Mouse (Mus musculus): Measurements from ENCODE around the gene Adgrg4. TPM values are rescaled to one million over a fixed set of nuclear protein-coding genes. Genes with fewer than 3 reads are reported as not detected.

Gene Adgrg4
- polyA plus RNA-seq (2012; rRNA removed), result 0.12 and 0.26 TPM in 2 replicates

DNA sequence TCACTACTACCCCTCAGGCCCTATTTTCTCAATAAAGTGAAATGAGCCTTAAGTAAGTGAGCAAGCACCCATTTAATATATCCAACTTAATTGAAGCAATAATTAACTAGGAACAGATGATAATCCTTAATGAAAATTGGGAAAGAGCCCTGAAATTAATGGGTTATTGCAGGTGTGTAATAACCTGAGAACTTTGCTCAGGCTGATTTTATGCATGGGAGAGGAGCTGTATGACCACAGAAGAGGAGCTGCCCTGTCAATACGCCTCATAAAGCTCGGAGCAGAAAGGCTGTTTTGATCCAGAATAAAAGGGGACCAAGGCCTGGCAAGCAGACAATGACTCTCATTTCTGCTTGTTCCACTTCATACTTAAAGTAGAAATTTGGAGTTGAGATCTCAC lies at the start of gene Adgrg4:
Gene Adgrg4 (plus strand): TSS at position 301 of the 400 bp plus-strand sequence.
- 76% methylated on average over 2 of the region's 2 CpGs for WGBS
- no peak for DNase-seq (ENCODE audit: low read depth, low spot score)

DNA sequence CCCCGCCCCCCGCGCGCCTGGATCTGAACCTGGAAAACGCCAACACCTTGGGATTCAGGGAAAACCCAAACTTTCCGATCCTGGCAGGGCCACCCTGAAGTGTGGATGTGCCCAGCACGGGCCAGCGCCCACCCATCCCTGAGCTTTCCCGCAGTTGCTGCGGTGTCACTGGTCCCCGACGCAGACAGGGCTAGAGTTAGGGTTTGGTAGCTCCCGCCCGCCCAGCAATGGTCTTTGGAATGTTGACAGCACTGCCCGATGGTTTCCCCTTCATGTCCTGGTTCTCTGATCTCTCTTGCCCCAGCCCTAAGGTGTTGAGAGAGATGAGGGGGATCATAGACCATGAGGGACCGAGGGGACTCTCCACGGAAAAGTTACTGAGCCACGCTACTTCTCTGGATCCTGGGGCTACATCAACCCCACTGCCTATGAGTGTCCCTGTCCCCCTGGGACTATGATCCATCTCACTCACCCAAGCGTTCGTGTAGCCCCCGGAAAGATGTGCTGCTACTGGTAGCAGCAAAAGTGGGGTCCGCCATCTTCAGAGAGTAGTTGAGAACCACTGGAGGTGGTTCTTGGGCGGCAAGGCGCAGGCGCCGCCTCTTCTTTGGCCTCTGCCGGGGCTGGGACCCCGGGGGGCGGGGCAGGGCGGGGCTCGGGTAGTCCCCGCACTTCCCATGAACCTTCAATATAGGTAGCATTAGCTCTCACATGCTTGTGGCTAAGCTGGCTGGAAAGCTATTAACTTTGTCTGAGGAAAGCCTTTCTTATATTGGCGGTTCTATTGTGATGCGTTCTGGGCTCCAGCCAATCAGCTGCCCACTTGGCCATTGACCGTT lies 48.0 kb upstream of the Adgrg4 start, which contains the start of gene Map7d3:
Gene Map7d3 (minus strand): TSS at position 562 of the 839 bp plus-strand sequence.
- DNase-seq (ENCODE audit: low read depth, low spot score), result no peak
- 18% methylated on average over 35 of the region's 35 CpGs for WGBS

DNA sequence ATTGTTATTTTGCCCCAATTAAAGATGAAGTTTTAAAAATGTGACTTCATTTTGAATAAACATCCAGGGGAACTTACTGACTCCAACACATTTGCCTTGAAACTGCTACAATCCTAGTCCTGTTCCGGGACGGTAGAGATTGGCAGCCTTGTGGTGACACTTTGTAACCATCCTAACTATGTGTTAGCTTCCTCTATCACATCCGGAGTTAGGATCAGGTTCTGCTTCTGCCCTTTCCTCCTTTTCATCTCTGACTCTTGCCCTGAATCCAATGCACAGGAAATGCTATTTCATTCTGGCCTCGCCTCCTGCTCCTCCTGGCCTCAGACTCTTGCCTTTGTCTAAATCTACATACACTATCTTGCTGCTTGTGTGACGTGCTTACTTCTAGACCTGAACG lies 42.5 kb upstream of the Adgrg4 start:
- DNase-seq (ENCODE audit: low read depth, low spot score), result no peak
- WGBS, result 78% methylated on average over 6 of the region's 6 CpGs

DNA sequence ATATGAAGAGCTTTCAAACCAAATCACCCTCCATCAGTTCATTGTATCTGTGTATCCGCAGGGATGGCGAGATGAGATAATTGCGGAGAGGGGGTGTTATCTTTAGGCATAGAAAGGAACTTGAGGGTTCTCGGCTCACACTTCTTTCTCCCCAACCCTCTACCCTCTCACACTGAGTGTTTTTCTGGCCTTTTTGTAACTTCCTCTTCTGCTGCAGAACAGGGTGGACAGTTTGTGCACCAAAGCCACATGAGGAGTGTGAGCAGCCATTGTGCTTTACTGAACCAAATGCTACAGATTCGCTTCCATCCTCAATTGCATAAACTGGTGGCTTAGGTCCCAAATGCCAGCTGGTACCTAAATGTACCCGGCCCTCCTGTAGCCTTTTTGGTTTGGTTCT lies 34.1 kb upstream of the Adgrg4 start:
- 87% methylated on average over 6 of the region's 6 CpGs for WGBS

DNA sequence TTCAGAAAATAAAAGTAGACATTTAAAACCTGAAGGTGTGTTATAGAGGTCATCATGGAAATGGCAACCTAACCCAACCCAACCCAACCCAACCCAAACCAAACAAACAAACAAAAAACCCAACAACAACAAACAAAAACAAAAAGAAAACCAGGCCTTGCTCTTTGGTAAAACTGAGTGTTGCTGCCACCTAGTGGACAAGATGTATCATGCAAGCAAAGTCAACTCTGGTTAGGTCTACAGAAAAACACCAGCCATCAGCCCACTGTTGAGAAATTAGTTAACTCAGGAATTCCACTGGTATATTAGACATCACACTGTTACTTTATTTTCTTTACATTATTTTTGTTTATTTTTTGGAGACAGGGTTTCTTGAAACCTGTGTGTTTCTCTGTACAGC lies 30.6 kb upstream of the Adgrg4 start:
- DNase-seq (ENCODE audit: low read depth, low spot score), result no peak

More for the DNA sequence above, 34.1 kb upstream of the Adgrg4 start:
- DNase-seq (ENCODE audit: low read depth, low spot score), result no peak

DNA sequence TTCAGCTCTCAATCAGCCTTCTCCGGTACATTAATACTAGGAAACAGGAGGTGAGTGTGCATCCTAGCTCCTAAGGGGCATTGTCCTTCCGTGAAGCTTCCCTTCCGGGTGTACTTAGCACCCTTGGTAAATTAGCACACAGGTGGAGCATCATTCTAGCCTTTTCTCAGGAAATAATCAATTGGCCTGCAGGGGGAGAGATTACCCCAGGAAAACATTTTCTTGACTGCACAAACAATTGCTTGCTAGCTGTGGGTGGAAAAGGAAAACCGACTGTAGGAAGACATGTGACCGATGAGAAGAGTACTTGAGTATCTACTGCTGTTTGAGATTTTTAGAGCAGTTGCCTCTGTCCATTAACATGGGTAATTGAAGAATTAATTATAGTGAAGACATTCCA lies 28.7 kb upstream of the Adgrg4 start:
- 61% methylated on average over 5 of the region's 5 CpGs for WGBS
- no peak for DNase-seq (ENCODE audit: low read depth, low spot score)

DNA sequence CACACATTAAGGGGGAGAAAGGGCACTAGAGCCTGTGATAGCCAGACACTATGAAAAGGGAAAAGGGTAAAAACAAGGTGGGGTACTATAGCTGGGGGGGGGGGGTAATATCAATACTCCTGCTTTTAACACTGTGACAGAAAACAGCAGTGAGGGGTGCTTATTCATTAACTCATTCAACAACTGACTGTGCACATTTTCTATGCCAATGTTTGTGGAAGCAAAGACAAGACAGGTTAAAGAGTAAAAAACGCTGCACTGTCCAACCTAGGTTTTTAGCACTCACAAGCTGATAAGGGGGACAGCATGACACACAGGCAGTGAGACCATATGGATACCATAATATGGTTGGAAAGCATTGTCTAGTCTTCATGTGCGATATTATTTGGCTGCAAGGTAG lies 142.9 kb downstream of the Adgrg4 start:
- 74% methylated on average over 2 of the region's 2 CpGs for WGBS
- no peak for DNase-seq (ENCODE audit: low read depth, low spot score)

DNA sequence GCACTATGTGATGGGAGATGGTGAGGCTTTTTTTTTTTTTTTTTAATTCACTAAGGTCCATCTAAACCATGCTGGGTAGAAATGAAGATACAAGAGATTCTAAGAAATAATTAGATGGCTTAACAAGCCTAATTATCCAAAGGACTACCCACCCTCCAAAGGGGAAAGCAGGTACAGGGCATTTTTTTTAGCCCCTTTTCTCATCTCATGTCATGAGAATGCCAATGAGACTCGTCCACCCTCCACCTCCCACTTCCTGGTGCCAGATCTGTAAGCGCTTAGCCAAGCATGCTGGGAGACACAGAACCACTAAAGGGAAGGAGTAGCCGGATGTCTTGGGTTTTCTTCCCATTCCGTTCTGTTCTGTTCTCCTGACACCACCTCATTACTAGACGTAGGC lies 172.8 kb downstream of the Adgrg4 start, which contains the start of gene Brs3:
Gene Brs3 (plus strand): TSS at position 301 of the 400 bp plus-strand sequence.
- 83% methylated on average over 5 of the region's 5 CpGs for WGBS
- no peak for DNase-seq (ENCODE audit: low read depth, low spot score)

DNA sequence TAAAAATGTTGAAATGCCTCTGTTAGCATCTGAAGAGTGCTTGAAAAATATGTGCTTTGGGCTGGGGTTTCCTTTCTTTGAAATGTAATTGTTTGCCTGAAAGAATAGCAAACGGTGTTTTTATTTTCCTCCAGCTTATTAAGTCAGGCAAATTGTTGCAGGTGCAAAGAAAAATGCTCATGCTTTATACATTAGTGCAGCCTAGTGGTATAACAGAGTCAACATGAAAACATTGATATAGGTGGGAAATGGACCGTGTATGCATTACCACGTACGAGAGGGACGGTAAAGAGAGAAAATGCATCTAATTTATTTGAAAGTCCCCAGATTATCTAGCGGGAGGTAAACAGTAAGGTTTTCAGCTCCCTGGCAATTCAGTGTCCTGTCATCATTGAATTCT lies 173.9 kb downstream of the Adgrg4 start:
- no peak for DNase-seq (ENCODE audit: low read depth, low spot score)
- WGBS, result 80% methylated on average over 6 of the region's 6 CpGs

Other genes with a start within 250 kb of the Adgrg4 start
- 103 and 159 TPM in 2 replicates for gene Fhl1, start 138.4 kb upstream of the Adgrg4 start, polyA plus RNA-seq (2012; rRNA removed)
- gene Map7d3, start 47.8 kb upstream of the Adgrg4 start, polyA plus RNA-seq (2012; rRNA removed), result 0.04 and 0.10 TPM in 2 replicates
- not detected in 2 replicates for gene Brs3, start 172.9 kb downstream of the Adgrg4 start, polyA plus RNA-seq (2012; rRNA removed)
- gene Htatsf1, start 183.4 kb downstream of the Adgrg4 start, polyA plus RNA-seq (2012; rRNA removed), result 5.2 and 6.9 TPM in 2 replicates
- gene Vgll1, start 217.9 kb downstream of the Adgrg4 start, polyA plus RNA-seq (2012; rRNA removed), result not detected in 2 replicates

All from large intestine, adult 2 months (tissue).